Mouse (Mus musculus) kidney, postnatal 0 days (tissue): Measurements from ENCODE around the gene Nipbl. TPM values are rescaled to one million over a fixed set of nuclear protein-coding genes. Genes with fewer than 3 reads are reported as not detected.

Experiments used
- ATAC-seq: fragments of 200-750 bp; cut with Nextera tagmentation; replicated peaks from 2 replicates; pipeline ENCODE4 v1.8.0; 2017; ENCODE audit warnings: low read depth, moderate number of reproducible peaks, moderate TSS enrichment, moderate library complexity; ENCODE audit not compliant: low FRiP score
- DNase-seq: peaks from one replicate; pipeline ENCODE4 v3.0.0-alpha.2; 2016; ENCODE audit warnings: low spot score
- H3K27ac ChIP-seq: fragments of 300-500 bp; sonication (generic); 2 replicates; pipeline ENCODE4 v1.5.1; 2014; ENCODE audit warnings: mild to moderate bottlenecking
- H3K27me3 ChIP-seq: fragments of 300-500 bp; sonication (generic); 2 replicates; pipeline ENCODE4 v1.6.1; 2014; ENCODE audit warnings: low read length, mixed read lengths; ENCODE audit not compliant: insufficient read depth
- H3K36me3 ChIP-seq: fragments of 300-500 bp; sonication (generic); 2 replicates; pipeline ENCODE4 v1.6.1; 2014; ENCODE audit warnings: low read length, mixed read lengths; ENCODE audit not compliant: insufficient read depth
- H3K4me1 ChIP-seq: fragments of 300-500 bp; sonication (generic); replicated peaks from 2 replicates; pipeline ENCODE4 v1.6.1; 2014; ENCODE audit warnings: antibody characterized with exemption, low read length, mixed read lengths; ENCODE audit not compliant: insufficient read depth
- H3K4me2 ChIP-seq: fragments of 300-500 bp; sonication (generic); 2 replicates; pipeline ENCODE4 v1.6.1; 2014; ENCODE audit warnings: mild to moderate bottlenecking, low read length, moderate library complexity, mixed read lengths
- H3K4me3 ChIP-seq: fragments of 300-500 bp; sonication (generic); replicated peaks from 2 replicates; pipeline ENCODE4 v1.5.1; 2014; ENCODE audit warnings: low read depth, low read length
- H3K9ac ChIP-seq: fragments of 300-500 bp; sonication (generic); 2 replicates; pipeline ENCODE4 v1.6.1; 2014; ENCODE audit warnings: low read depth, low read length
- H3K9me3 ChIP-seq: fragments of 300-500 bp; sonication (generic); replicated peaks from 2 replicates; pipeline ENCODE4 v1.6.1; 2016; ENCODE audit warnings: low read length, inconsistent platforms, mixed read lengths
- CTCF ChIP-seq: IDR thresholded peaks from 2 replicates; pipeline ENCODE4 v1.5.1; 2016; ENCODE audit warnings: antibody characterized with exemption, low read depth, mild to moderate bottlenecking, moderate library complexity
- WGBS: fragments of 180-500 bp; shearing (Covaris S2); extraction: QIAGEN DNeasy Blood & Tissue Kit; methylation state at CpG from one replicate; pipeline ENCODE4 v1.1.7; 2014; 5-methylcytosine and 5-hydroxymethylcytosine counted together
- polyA plus RNA-seq: library from polyadenylated mRNA; unstranded; fragments of >200 nt; fragmentation: Nextera tagmentation; extraction: Ambion mirVana; gene quantifications from 2 replicates; pipeline ENCODE4 v1.2.1, GENCODE M21; 2015

The Nipbl gene
- polyA plus RNA-seq, 1 experiment from 2014 or later: 13.8 TPM

GRCm38 (mm10) chr15:8445951-8446419 is 1.7 kb upstream of the Nipbl start:
- no peak for TF ChIP-seq CTCF
- H3K4me3 ChIP-seq: peak overlapping the region; percentile 91
- under 1% methylated on average over 19 of the region's 19 CpGs for WGBS
- H3K4me2 ChIP-seq: peak overlapping the region; percentile 90
- no peaks in the 10 kb centered on the region for H3K36me3 ChIP-seq
- H3K27ac ChIP-seq: peak overlapping the region; percentile 100
- ATAC-seq (no peak), DNase-seq (no peak)
- no peaks in the 10 kb centered on the region for H3K4me1 ChIP-seq
- no peaks in the 10 kb centered on the region for H3K27me3 ChIP-seq
- peak overlapping the region; percentile 98 for H3K9ac ChIP-seq
- no peaks in the 10 kb centered on the region for H3K9me3 ChIP-seq

- DNase-seq (peak; percentile 94), ATAC-seq (peak; percentile 67)
- H3K9ac ChIP-seq: peak overlapping the region; percentile 98
- peak overlapping the region; percentile 90 for H3K4me2 ChIP-seq
- peak overlapping the region; percentile 91 for H3K4me3 ChIP-seq
- no peaks in the 10 kb centered on the region for H3K4me1 ChIP-seq
- H3K9me3 ChIP-seq: no peaks in the 10 kb centered on the region
- H3K27ac ChIP-seq: peak overlapping the region; percentile 100
- no peaks in the 10 kb centered on the region for H3K27me3 ChIP-seq
- WGBS: under 1% methylated on average over 50 of the region's 57 CpGs
- TF ChIP-seq CTCF: peak; percentile 70
- no peaks in the 10 kb centered on the region for H3K36me3 ChIP-seq
These were observed 781 bp upstream of the Nipbl start for GRCm38 (mm10) chr15:8444890-8445597.

GRCm38 (mm10) chr15:8443168-8443925 is 916 bp downstream of the Nipbl start:
- no peaks in the 10 kb centered on the region for H3K27me3 ChIP-seq
- no peaks in the 10 kb centered on the region for H3K4me1 ChIP-seq
- DNase-seq (peak; percentile 74), ATAC-seq (peak; percentile 30)
- no peak for TF ChIP-seq CTCF
- H3K9me3 ChIP-seq: no peaks in the 10 kb centered on the region
- H3K36me3 ChIP-seq: no peaks in the 10 kb centered on the region
- H3K27ac ChIP-seq: peak overlapping the region; percentile 100
- WGBS: under 1% methylated on average over 40 of the region's 40 CpGs
- peak overlapping the region; percentile 91 for H3K4me3 ChIP-seq
- peak overlapping the region; percentile 98 for H3K9ac ChIP-seq
- H3K4me2 ChIP-seq: peak overlapping the region; percentile 84

- Histone ChIP-seq H3K4me2 (peak overlapping the region; percentile 84), H3K9ac (peak overlapping the region; percentile 98; the same call in 1 of the 2 replicates), H3K4me3 (peak overlapping the region; percentile 91), H3K9me3 (no peaks in the 10 kb centered on the region), H3K27ac (peak overlapping the region; percentile 100), H3K27me3 (no peaks in the 10 kb centered on the region), H3K36me3 (no peaks in the 10 kb centered on the region), H3K4me1 (no peaks in the 10 kb centered on the region)
- DNase-seq (peak; percentile 56), ATAC-seq (no peak)
- no peak for TF ChIP-seq CTCF
- under 1% methylated on average over 6 of the region's 6 CpGs for WGBS
These were observed 1.5 kb downstream of the Nipbl start for GRCm38 (mm10) chr15:8442761-8443160.

GRCm38 (mm10) chr15:8442156-8442555 is 2.1 kb downstream of the Nipbl start:
- TF ChIP-seq CTCF: no peak
- peak overlapping the region; percentile 98 for H3K9ac ChIP-seq
- no peaks in the 10 kb centered on the region for H3K9me3 ChIP-seq
- H3K27me3 ChIP-seq: no peaks in the 10 kb centered on the region
- peak overlapping the region; percentile 100 for H3K27ac ChIP-seq
- no peaks in the 10 kb centered on the region for H3K4me1 ChIP-seq
- no peaks in the 10 kb centered on the region for H3K36me3 ChIP-seq
- H3K4me2 ChIP-seq: peak overlapping the region; percentile 84
- ATAC-seq: no peak
- 1% methylated on average over 11 of the region's 11 CpGs for WGBS
- H3K4me3 ChIP-seq: peak overlapping the region; percentile 91
- peak; percentile 59 for DNase-seq

- H3K9ac ChIP-seq: no peak overlapping the region
- H3K4me2 ChIP-seq: no peak overlapping the region
- TF ChIP-seq CTCF: no peak
- no peak overlapping the region for H3K4me3 ChIP-seq
- H3K27ac ChIP-seq: no peak overlapping the region
- no peaks in the 10 kb centered on the region for H3K27me3 ChIP-seq
- ATAC-seq (no peak), DNase-seq (no peak)
- no peaks in the 10 kb centered on the region for H3K36me3 ChIP-seq
- H3K4me1 ChIP-seq: 0 out of 2 replicates have a peak, but pooled peaks cover 3% of the 10 kb centered on the region
- H3K9me3 ChIP-seq: no peaks in the 10 kb centered on the region
- WGBS: 86% methylated on average over 2 of the region's 2 CpGs
These were observed 10.9 kb downstream of the Nipbl start for GRCm38 (mm10) chr15:8433239-8433947.
